Mouse (Mus musculus) cerebellum, adult 18-20 months (tissue): ENCODE data around the gene P2ry1.

Experiments
- DNase-seq, 2 experiments: peaks; one replicate each; pipeline ENCODE4 v3.0.0; 2021

P2ry1 gene

GRCm38 (mm10) chr3:61002587-61003501, at the start of gene P2ry1:
Gene P2ry1 (plus strand): TSS chr3:61002795.
- peak; percentile 28 to 29 for DNase-seq

- no peak for DNase-seq
These were observed 49.3 kb upstream of the P2ry1 start for GRCm38 (mm10) chr3:60953199-60953736.

GRCm38 (mm10) chr3:60954073-60954472, 48.5 kb upstream of the P2ry1 start:
- no peak for DNase-seq

- no peak for DNase-seq
These were observed 43.8 kb upstream of the P2ry1 start for GRCm38 (mm10) chr3:60958769-60959168.

GRCm38 (mm10) chr3:60965137-60965536, 37.5 kb upstream of the P2ry1 start:
- DNase-seq: no peak

DNA sequence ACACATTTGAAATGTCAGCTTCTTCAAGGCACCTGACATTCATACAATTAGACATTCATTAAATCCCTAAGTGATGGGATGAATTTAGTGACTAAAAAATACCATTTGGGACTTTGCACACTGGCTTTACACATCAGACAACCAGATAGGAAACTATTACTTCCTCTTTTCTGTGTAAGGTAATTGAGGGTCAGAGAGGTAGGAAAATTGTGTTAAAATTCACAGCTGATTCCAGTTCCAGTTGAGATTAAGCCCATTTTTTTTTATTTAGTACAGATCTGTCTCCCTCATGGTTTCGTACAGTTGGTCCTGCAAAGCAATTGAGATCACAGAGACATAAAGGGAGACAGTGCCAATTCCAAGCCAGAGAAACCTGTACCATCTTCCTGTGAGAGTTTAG, 27.7 kb upstream of the P2ry1 start:
- no peak for DNase-seq

DNA sequence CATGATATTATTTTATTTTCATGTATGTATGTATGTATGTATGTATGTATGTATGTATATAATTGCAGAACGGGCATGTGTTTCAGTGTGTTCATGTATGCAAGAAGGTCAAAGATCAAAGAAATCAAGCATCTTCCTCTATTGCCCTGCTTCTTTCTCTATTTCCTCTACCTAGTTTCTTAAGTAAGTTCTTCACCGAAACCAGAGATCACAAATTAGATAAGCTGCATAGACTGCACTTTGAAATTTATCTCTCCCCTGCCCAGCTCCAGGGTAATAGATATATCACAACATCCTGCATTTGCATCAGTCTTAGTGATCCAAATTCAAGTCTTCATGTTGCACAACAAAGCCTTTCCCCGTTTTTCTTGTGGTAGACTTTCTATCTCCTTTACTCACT, 20.5 kb upstream of the P2ry1 start:
- no peak for DNase-seq

DNA sequence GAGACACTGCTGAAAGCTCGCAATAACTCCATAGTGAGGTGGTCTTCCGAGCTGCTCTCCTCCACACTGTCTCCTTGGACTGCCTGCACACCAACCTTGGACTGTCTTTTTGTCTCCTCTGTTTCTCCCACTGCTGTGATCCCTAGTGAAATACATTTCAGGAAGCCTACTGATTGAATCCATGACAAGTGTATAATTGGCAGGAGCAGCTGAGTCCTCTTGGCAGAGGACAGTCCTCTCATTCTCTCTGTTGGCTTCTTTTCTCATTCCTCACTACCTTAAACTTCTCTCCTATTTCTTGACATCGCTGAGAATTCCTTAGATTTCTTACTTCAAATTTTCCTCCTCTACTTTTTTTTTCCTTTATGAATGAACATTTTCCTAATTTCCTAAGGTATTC, 4.5 kb upstream of the P2ry1 start:
- DNase-seq: no peak

GRCm38 (mm10) chr3:60999715-61000114, 2.9 kb upstream of the P2ry1 start:
- DNase-seq: no peak

DNA sequence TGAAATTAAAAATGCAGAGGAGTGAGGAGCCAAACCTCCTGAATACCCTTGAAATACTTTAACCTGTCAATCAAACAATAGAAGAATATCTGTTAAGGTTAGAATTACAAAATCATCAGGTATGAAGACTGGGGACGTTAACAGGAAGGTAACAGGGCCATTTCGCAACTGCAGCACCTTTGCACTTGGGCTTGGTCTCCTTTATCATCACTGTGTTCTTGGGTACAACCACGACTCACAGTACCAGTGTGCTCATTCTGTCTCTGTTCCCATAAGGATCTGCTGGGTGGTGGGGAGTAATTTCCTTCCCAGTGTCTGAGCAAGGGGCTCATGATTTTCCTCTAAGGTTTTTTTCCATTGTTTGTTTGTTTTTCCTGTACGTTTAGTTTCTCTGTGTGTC, 1.8 kb upstream of the P2ry1 start:
- no peak for DNase-seq

DNA sequence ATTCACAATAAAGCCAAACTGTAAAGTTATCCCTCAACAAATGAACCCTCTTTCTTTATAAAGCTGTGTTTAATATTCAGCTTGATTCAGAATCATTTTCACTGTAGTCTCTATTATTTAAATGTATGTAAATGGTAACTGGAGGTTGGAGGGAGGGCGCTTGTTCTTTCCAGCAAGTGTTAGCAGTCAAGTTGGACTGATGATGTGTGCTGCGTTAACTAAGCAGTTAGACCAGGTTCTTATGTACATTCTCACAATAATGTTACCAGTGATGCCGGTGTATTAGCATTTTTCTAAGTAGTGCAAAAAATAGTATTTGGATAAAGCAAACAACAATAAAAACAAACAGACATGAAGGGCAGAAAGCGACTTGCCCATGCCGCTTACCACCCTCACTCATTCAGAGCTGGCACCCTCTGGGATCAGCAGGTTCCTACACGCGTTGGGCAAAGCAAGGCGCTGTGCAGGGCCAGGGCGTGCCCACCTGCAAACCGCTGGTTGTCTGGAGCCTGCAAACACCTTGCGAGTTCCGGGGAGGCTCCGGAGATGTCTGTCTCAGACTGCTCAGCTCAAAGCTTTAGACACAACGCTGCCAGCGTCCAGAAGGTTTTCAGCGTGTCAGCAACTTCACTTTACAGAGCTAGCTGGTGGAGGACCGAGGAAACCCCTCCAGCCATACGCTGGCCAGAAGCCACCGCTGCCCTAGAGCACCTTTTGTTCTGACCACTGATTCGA, 576 bp upstream of the P2ry1 start:
- DNase-seq: no peak

DNA sequence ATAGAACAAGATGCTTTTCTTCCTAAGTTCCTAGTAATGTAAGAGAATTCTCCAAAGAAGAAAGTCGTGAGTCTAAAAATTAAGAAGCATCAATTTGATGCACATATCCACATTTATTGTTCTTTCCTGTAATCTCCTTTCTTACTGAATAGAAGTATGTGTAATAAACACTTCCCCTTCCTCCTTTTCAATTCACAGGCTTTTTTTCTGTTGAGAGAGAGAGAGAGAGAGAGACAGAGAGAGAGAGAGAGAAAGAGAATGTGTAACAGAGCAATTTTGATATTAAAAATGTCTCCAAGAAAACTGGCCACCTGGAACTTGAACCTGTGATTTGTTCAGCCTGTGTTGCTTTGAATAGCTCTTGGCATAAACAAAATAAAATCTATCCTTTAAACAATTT, 2.0 kb downstream of the P2ry1 start:
- no peak for DNase-seq

DNA sequence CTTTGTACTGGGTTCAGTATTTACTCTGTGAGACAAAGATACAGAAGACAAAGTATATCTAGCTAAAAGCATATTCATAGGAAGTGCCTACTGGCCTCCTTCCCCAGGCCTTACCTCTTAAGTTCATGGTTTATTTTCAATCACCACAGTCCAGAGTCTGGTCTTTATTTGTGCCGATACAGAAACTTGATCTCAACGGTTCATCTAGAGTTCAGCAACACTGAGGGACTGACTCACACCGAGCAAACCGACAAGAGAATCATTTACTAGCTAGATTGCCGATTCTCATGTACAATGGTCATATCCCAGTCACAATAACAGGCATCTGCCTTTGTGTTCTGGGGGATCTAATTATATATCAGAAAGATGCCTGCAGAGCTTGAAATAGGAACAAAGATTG, 9.1 kb downstream of the P2ry1 start:
- DNase-seq: no peak

DNA sequence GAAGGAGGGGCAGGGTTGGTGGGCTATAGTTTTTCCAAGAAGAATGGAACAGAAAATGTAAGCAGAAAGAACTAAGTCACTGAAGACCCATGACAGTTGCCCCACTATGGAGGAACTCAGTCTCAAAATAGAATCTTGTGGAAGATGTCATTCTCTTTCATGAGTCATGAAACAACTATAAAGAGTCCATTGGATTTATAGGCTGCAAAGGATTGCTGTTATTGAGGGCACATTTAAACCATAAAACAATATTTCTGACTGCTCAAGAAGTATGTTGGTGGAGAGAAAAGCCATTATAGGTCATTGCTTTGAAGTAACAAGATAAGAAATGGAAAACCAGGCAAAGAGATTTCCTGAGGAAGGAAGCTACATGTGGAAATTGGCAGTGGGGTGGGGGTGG, 10.0 kb downstream of the P2ry1 start:
- DNase-seq: no peak

- DNase-seq: no peak
These were observed 14.1 kb downstream of the P2ry1 start for GRCm38 (mm10) chr3:61016733-61017132.

GRCm38 (mm10) chr3:61032100-61032499, 29.5 kb downstream of the P2ry1 start:
- DNase-seq: no peak

GRCm38 (mm10) chr3:61035633-61036032, 33.0 kb downstream of the P2ry1 start:
- no peak for DNase-seq

DNA sequence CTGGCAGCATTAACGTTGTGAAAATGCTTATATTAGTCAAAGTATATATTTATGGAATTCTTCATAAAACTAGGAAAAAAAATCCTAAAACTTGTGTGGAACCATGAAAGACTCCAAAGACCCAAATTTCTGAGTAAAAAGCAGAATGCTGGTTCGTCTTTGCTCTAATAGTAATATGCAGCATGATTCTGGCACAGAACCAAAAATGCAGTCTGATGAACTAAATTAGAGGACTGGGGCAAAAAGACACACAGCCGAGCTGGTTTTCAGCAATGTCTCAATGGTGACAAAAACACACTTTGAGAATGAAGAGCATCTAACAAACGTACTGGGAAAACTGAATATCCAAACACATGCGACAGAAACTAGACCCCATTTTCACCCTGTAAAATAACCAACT, 37.3 kb downstream of the P2ry1 start:
- no peak for DNase-seq

GRCm38 (mm10) chr3:61049976-61050672, 47.5 kb downstream of the P2ry1 start:
- no peak for DNase-seq
